Mouse (Mus musculus) CH12.LX (cell line): Measurements from ENCODE around the gene Adam15. TPM values are rescaled to one million over a fixed set of nuclear protein-coding genes. Genes with fewer than 3 reads are reported as not detected.
A peak's percentile ranks its signal among the peaks of the same experiment; 100 is the strongest.

Experiments
- DNase-seq: peaks from one replicate; pipeline ENCODE4 v3.0.0-alpha.2; 2013; ENCODE audit errors: extremely low read depth
- H3K27ac ChIP-seq: 2 replicates; pipeline ENCODE4 v1.5.1; 2012; ENCODE audit warnings: low read depth, mild to moderate bottlenecking, control low read depth, moderate library complexity; ENCODE audit not compliant: insufficient read depth
- H3K27me3 ChIP-seq: replicated peaks from 2 replicates; pipeline ENCODE3; 2012; ENCODE audit warnings: inconsistent platforms
- H3K36me3 ChIP-seq, 2 experiments: replicated peaks in 1 of 2; 2 replicates each; pipeline versions ENCODE3 to v1.6.1; 2012; ENCODE audit warnings: inconsistent platforms in 1 of 2, low read length in 1 of 2, mild to moderate bottlenecking in 1 of 2, mixed read lengths in 1 of 2, moderate library complexity in 1 of 2; ENCODE audit not compliant: control insufficient read depth in 1 of 2, insufficient read depth in 1 of 2
- H3K4me1 ChIP-seq, 2 experiments: 2 replicates each; pipeline ENCODE4 v1.6.1; 2012; ENCODE audit warnings: inconsistent platforms in 1 of 2, moderate library complexity in 1 of 2; ENCODE audit not compliant: insufficient read depth in 2 of 2, control insufficient read depth in 1 of 2
- H3K4me2 ChIP-seq: 2 replicates; pipeline ENCODE4 v1.6.1; 2012; ENCODE audit warnings: low read depth, mild to moderate bottlenecking, control low read depth; ENCODE audit not compliant: poor library complexity, insufficient read depth, severe bottlenecking
- H3K4me3 ChIP-seq, 3 experiments: fragments of 150-350 bp in 1 of 3; sonication (generic) in 1 of 3; replicated peaks in 1 of 3; 2 replicates each; pipeline versions ENCODE3 to v1.5.1; 2011 to 2012; ENCODE audit warnings: low read depth in 2 of 3, low read length in 2 of 3, mild to moderate bottlenecking in 2 of 3, moderate library complexity in 2 of 3, control low read depth in 1 of 3, improper control_type of control experiment in 1 of 3, inconsistent platforms in 1 of 3, mixed read lengths in 1 of 3; ENCODE audit not compliant: poor library complexity in 1 of 3
- H3K79me2 ChIP-seq: replicated peaks from 2 replicates; pipeline ENCODE4 v1.6.1; 2012; ENCODE audit warnings: mild to moderate bottlenecking, moderate library complexity; ENCODE audit not compliant: control insufficient read depth, poor library complexity, insufficient read depth, severe bottlenecking; ENCODE audit errors: extremely low read depth
- H3K9ac ChIP-seq: 2 replicates; pipeline ENCODE4 v1.6.1; 2012; ENCODE audit warnings: low read depth, mild to moderate bottlenecking, control low read depth, moderate library complexity; ENCODE audit not compliant: insufficient read depth
- H3K9me3 ChIP-seq: replicated peaks from 2 replicates; pipeline ENCODE3; 2012; ENCODE audit warnings: low read length, inconsistent platforms, mixed read lengths
- CHD1 ChIP-seq: IDR thresholded peaks from 2 replicates; pipeline ENCODE4 v1.6.1; 2012; ENCODE audit warnings: low read depth, low read length, improper control_type of control experiment, inconsistent platforms
- CHD2 ChIP-seq: IDR thresholded peaks from 2 replicates; pipeline ENCODE4 v1.6.1; 2011; ENCODE audit warnings: low read length, improper control_type of control experiment
- CTCF ChIP-seq, 2 experiments: IDR thresholded peaks in 1 of 2; conservative IDR thresholded peaks in 1 of 2; 2 replicates each; pipeline ENCODE4 v1.5.1; 2011 to 2012; ENCODE audit warnings: low read depth in 2 of 2, low read length in 2 of 2, improper control_type of control experiment in 1 of 2, inconsistent platforms in 1 of 2, mild to moderate bottlenecking in 1 of 2, moderate library complexity in 1 of 2
- E2F4 ChIP-seq: IDR thresholded peaks from 2 replicates; pipeline ENCODE4 v1.6.1; 2011; ENCODE audit warnings: low read depth, low read length, improper control_type of control experiment; ENCODE audit not compliant: insufficient replicate concordance
- EP300 ChIP-seq: IDR thresholded peaks from 2 replicates; pipeline ENCODE4 v1.6.1; 2011; ENCODE audit warnings: low read length, improper control_type of control experiment
- MAX ChIP-seq: IDR thresholded peaks from 2 replicates; pipeline ENCODE4 v1.6.1; 2011; ENCODE audit warnings: low read length, improper control_type of control experiment
- MAZ ChIP-seq: IDR thresholded peaks from 2 replicates; pipeline ENCODE4 v1.6.1; 2012; ENCODE audit warnings: low read depth, mild to moderate bottlenecking, inconsistent platforms, low read length, improper control_type of control experiment, moderate library complexity
- MXI1 ChIP-seq: IDR thresholded peaks from 2 replicates; pipeline ENCODE4 v1.6.1; 2011; ENCODE audit warnings: mild to moderate bottlenecking, low read depth, low read length, improper control_type of control experiment
- MYC ChIP-seq: IDR thresholded peaks from 2 replicates; pipeline ENCODE4 v1.6.1; 2011; ENCODE audit warnings: low read depth, mild to moderate bottlenecking, improper control_type of control experiment, low read length
- NRF1 ChIP-seq: IDR thresholded peaks from 2 replicates; pipeline ENCODE4 v1.6.1; 2014; ENCODE audit warnings: low read depth, mild to moderate bottlenecking, inconsistent platforms, low read length, improper control_type of control experiment, moderate library complexity
- POLR2AphosphoS2 ChIP-seq: IDR thresholded peaks from 2 replicates; pipeline ENCODE4 v1.6.1; 2011; ENCODE audit warnings: low read depth, low read length, improper control_type of control experiment
- RAD21 ChIP-seq: IDR thresholded peaks from 2 replicates; pipeline ENCODE4 v1.6.1; 2011; ENCODE audit warnings: low read depth, mild to moderate bottlenecking, low read length, improper control_type of control experiment, moderate library complexity
- RCOR1 ChIP-seq: conservative IDR thresholded peaks from 2 replicates; pipeline ENCODE4 v1.6.1; 2012; ENCODE audit warnings: low read depth, mild to moderate bottlenecking, inconsistent platforms, low read length, improper control_type of control experiment
- TBP ChIP-seq: conservative IDR thresholded peaks from 2 replicates; pipeline ENCODE4 v1.6.1; 2011; ENCODE audit warnings: low read depth, low read length, improper control_type of control experiment
- UBTF ChIP-seq: IDR thresholded peaks from 2 replicates; pipeline ENCODE4 v1.6.1; 2012; ENCODE audit warnings: low read depth, mild to moderate bottlenecking, inconsistent platforms, low read length, improper control_type of control experiment, moderate library complexity
- ZC3H11A ChIP-seq: IDR thresholded peaks from 2 replicates; pipeline ENCODE4 v1.6.1; 2012; ENCODE audit warnings: low read depth, mild to moderate bottlenecking, inconsistent platforms, low read length, improper control_type of control experiment
- ZMIZ1 ChIP-seq: IDR thresholded peaks from 2 replicates; pipeline ENCODE4 v1.6.1; 2012; ENCODE audit warnings: low read depth, mild to moderate bottlenecking, inconsistent platforms, low read length, improper control_type of control experiment
- ZNF384 ChIP-seq: IDR thresholded peaks from 2 replicates; pipeline ENCODE4 v1.6.1; 2012; ENCODE audit warnings: low read depth, low read length, improper control_type of control experiment, inconsistent platforms
- dilution Hi-C: fragments of 300-500 bp; cut with MboI; formaldehyde crosslinking; loops from 2 replicates; pipeline ENCODE4 v1.14.3; 2020; ENCODE audit warnings: low sequenced_read_pairs; ENCODE audit not compliant: extremely low pct_unique_long_range_greater_than_20kb, extremely low pct_ligation_motif_present
- in situ Hi-C: fragments of 300-500 bp; cut with MboI; formaldehyde crosslinking; loops from 3 replicates; pipeline ENCODE4 v1.14.3; 2019; ENCODE audit warnings: low sequenced_read_pairs, low pct_ligation_motif_present, low pct_unique_long_range_greater_than_20kb, mixed read lengths
- polyA plus RNA-seq: library from polyadenylated mRNA; unstranded; fragments of >175 nt; gene quantifications from 2 replicates; pipeline ENCODE4 v1.2.1, GENCODE M21; 2012; ENCODE audit warnings: low read depth; ENCODE audit not compliant: insufficient read length
- total RNA-seq, 2 experiments: library from RNA; depleted of rRNA; stranded (reverse); fragments of 300-350 nt in 1 of 2; fragments of >200 nt in 1 of 2; gene quantifications; 2 replicates each; pipeline ENCODE4 v1.2.3; 2012 to 2014

The Adam15 gene
- total and polyA plus RNA-seq, 3 experiments: 5.8 to 39.1 (median 26.5) TPM

DNA sequence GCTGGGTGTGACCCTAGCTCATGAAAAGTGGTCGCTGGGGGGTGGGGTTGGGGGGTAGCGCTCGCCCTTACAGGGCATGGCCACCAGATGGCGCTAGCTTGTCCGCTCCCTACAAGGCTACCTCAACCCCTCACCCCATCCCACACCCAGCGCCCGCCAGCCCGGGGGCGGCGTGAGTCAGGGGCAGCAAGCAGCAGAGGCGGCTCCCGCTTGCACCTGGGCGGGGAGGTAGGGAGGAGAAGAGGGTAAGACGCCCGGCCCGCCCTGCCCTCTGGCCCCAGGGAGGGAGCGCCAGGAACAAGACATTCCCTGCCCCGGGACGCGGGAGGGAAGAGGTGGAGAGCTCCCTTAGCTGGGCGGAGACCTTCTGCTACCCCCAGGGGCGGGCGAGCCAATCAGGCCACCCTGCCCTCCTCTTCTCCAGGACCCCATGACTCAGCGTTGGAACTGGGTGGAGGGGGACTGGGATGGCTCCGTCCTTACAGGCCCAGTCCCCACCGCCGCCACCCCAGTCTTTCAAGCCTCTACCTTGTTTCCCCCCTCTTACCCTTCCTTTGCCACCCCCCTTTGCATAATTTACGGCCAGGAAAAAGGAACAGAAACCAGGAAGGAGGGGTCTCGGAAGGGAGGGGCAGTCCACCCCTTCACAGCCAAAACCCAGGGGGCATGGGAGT is 28.7 kb upstream of the Adam15 start (continued):
- TF ChIP-seq ZMIZ1 (0 out of 2 replicates have a peak, but pooled peaks have one; percentile 38), NRF1 (no peak), ZNF384 (no peak), UBTF (peak; percentile 58; the same call in 1 of the 2 replicates), CHD1 (no peak), MYC (no peak), CHD2 (peak; percentile 71), MAX (0 out of 2 replicates have a peak, but pooled peaks have one; percentile 41), MXI1 (no peak; the same call in 1 of the 2 replicates), E2F4 (no peak)
- TF ChIP-seq, all 38 proteins: peak for 19

GRCm38 (mm10) chr3:89377831-89378230 is 28.0 kb upstream of the Adam15 start:
- dilution Hi-C loops: no loop called here
- DNase-seq: no peak
- H3K27ac ChIP-seq: peak overlapping the region; percentile 74; the same call in 1 of the 2 replicates
- H3K27me3 ChIP-seq: no peaks in the 10 kb centered on the region
- no peak overlapping the region for H3K9ac ChIP-seq
- peak overlapping the region; percentile 65; the same call in 1 of the 2 replicates for H3K4me2 ChIP-seq
- no peaks in the 10 kb centered on the region for H3K9me3 ChIP-seq
- H3K4me3 ChIP-seq: no peak overlapping the region
- H3K79me2 ChIP-seq: 0 out of 2 replicates have a peak, but pooled peaks cover 5% of the 10 kb centered on the region
- TF ChIP-seq MAZ: no peak
- no peak for TF ChIP-seq POLR2AphosphoS2
- TF ChIP-seq UBTF: no peak
- no peak for TF ChIP-seq EP300
- TF ChIP-seq RAD21: no peak
- no peak for TF ChIP-seq MXI1
- no peak for TF ChIP-seq CTCF (conservative IDR thresholded peaks at IDR 0.05 in 1 of 2, IDR thresholded peaks at IDR 0.05 in 1 of 2; ENCODE audit: low read depth in 2 of 2, low read length in 2 of 2)
- TF ChIP-seq MYC: no peak
- no peak for TF ChIP-seq ZMIZ1
- no peak for TF ChIP-seq RCOR1
- no peak for TF ChIP-seq ZC3H11A
- TF ChIP-seq TBP: no peak
- H3K36me3 ChIP-seq: peaks cover 39 to 64% of the 10 kb centered on the region in 2 experiments
- H3K4me1 ChIP-seq: peaks cover 24 to 68% of the 10 kb centered on the region in 2 experiments
- in situ Hi-C loops: no loop called here
